17 mouse cellular contexts compared by ENCODE assay signal in genomic region chr10:83931758-83932157, GRCm38 (mm10).
DNase-seq lines count a peak whose midpoint lies in the region; ATAC-seq and TF ChIP-seq lines count a peak whose summit lies in the region.
"Had no signal": no experiment of that assay in that cellular context is flagged by ENCODE, and none has a peak within 500 bp of the region (broad histone marks: within the 10 kb centered on the region; RNA-seq: fewer than 3 reads in every experiment).

No protein-coding gene starts in this region.

- TF ChIP-seq CTCF in kidney, postnatal 0 days (IDR thresholded peaks at IDR 0.05; ENCODE audit: low read depth) = no peak

- no peaks in the 10 kb centered on the region for H3K27me3 ChIP-seq in kidney, postnatal 0 days (ENCODE audit: insufficient read depth, low read length)
- H3K27me3 ChIP-seq in intestine, embryonic 16.5 days (replicated peaks; ENCODE audit: control insufficient read depth, insufficient read depth, low read length) = no peaks in the 10 kb centered on the region
- H3K27me3 ChIP-seq: forebrain, embryonic 12.5 days; hindbrain, embryonic 15.5 days; limb, embryonic 15.5 days; neural tube, embryonic 12.5 days had no signal

- peak; percentile 52 for DNase-seq in adrenal gland, adult 2 months
- DNase-seq in adrenal gland, postnatal 25 days = no peak
- peak; percentile 24 for DNase-seq in retina, postnatal 1 day
- DNase-seq in retina, embryonic 14.5 days (ENCODE audit: low spot score) = no peak
- peak; percentile 40 for DNase-seq in kidney, postnatal 0 days (ENCODE audit: low spot score)
- peak; percentile 48 to 62 for DNase-seq in lung, postnatal 4 days
- DNase-seq in right cerebral cortex, postnatal 14 days = no peak
- DNase-seq: cerebellum, adult 18-20 months; cerebellum, postnatal 36 days; gastrocnemius, postnatal 25 days; lung, embryonic 14.5 days had no signal

- 0 out of 2 replicates have a peak, but pooled peaks have one; percentile 27 for ATAC-seq in kidney, postnatal 0 days (replicated peaks; ENCODE audit: low FRiP score, low read depth)
- no peak for ATAC-seq in intestine, embryonic 16.5 days
- ATAC-seq: intestine, postnatal 0 days had no signal

- 70% methylated on average over 3 of the region's 3 CpGs for WGBS in kidney, postnatal 0 days
- WGBS in intestine, embryonic 16.5 days = 76% methylated on average over 3 of the region's 3 CpGs

- H3K4me3 ChIP-seq in kidney, postnatal 0 days (replicated peaks; ENCODE audit: low read depth, low read length) = no peak overlapping the region
- no peak overlapping the region for H3K4me3 ChIP-seq in intestine, embryonic 16.5 days (ENCODE audit: low read length)
- H3K4me3 ChIP-seq: forebrain, embryonic 12.5 days; hindbrain, embryonic 15.5 days; limb, embryonic 15.5 days; neural tube, embryonic 12.5 days had no signal

- H3K9ac ChIP-seq in kidney, postnatal 0 days (ENCODE audit: low read depth, low read length) = no peak overlapping the region
- H3K9ac ChIP-seq in intestine, embryonic 16.5 days (ENCODE audit: low read depth, low read length) = no peak overlapping the region
- H3K9ac ChIP-seq: forebrain, embryonic 12.5 days; hindbrain, embryonic 15.5 days; limb, embryonic 15.5 days; lung, embryonic 14.5 days; neural tube, embryonic 12.5 days had no signal

- H3K9me3 ChIP-seq in kidney, postnatal 0 days (replicated peaks; ENCODE audit: low read length) = no peaks in the 10 kb centered on the region
- no peaks in the 10 kb centered on the region for H3K9me3 ChIP-seq in intestine, embryonic 16.5 days (ENCODE audit: control insufficient read depth, low read length)
- H3K9me3 ChIP-seq: forebrain, embryonic 12.5 days; hindbrain, embryonic 15.5 days; limb, embryonic 15.5 days; neural tube, embryonic 12.5 days had no signal

- H3K4me1 ChIP-seq in kidney, postnatal 0 days (replicated peaks; ENCODE audit: insufficient read depth, low read length) = no peaks in the 10 kb centered on the region
- H3K4me1 ChIP-seq in intestine, embryonic 16.5 days (ENCODE audit: control insufficient read depth, insufficient read depth, low read length) = no peaks in the 10 kb centered on the region
- H3K4me1 ChIP-seq: forebrain, embryonic 12.5 days; hindbrain, embryonic 15.5 days had no signal

- H3K36me3 ChIP-seq in kidney, postnatal 0 days (ENCODE audit: insufficient read depth, low read length) = no peaks in the 10 kb centered on the region
- no peaks in the 10 kb centered on the region for H3K36me3 ChIP-seq in intestine, embryonic 16.5 days (ENCODE audit: control insufficient read depth, insufficient read depth, low read length)
- H3K36me3 ChIP-seq: forebrain, embryonic 12.5 days; hindbrain, embryonic 15.5 days; limb, embryonic 15.5 days; neural tube, embryonic 12.5 days had no signal

- H3K27ac ChIP-seq in kidney, postnatal 0 days = no peak overlapping the region
- no peak overlapping the region for H3K27ac ChIP-seq in intestine, embryonic 16.5 days (ENCODE audit: low read length)
- H3K27ac ChIP-seq: forebrain, embryonic 12.5 days; hindbrain, embryonic 15.5 days; limb, embryonic 15.5 days; neural tube, embryonic 12.5 days had no signal

- H3K4me2 ChIP-seq in kidney, postnatal 0 days (ENCODE audit: low read length) = no peak overlapping the region
- H3K4me2 ChIP-seq in intestine, embryonic 16.5 days (ENCODE audit: low read depth, low read length) = no peak overlapping the region
- H3K4me2 ChIP-seq: forebrain, embryonic 12.5 days; hindbrain, embryonic 15.5 days; limb, embryonic 15.5 days; lung, embryonic 14.5 days; neural tube, embryonic 12.5 days had no signal

Comparison
In these comparisons a context has a peak if more than half of its experiments do, and no peak if none do; other contexts are left out.
1. DNase-seq: peak in adrenal gland, adult 2 months (single experiment), retina, postnatal 1 day (single experiment), kidney, postnatal 0 days (single experiment) and lung, postnatal 4 days (2 of 2); none in adrenal gland, postnatal 25 days (single experiment), retina, embryonic 14.5 days (single experiment) and right cerebral cortex, postnatal 14 days (single experiment).